Mouse (Mus musculus) brown adipose tissue, adult 24 weeks (tissue): ENCODE measurements around the gene Flcn. TPM values are rescaled to one million over a fixed set of nuclear protein-coding genes. Genes with fewer than 3 reads are reported as not detected.

Experiments used
- H3K27ac ChIP-seq: fragments of 200-500 bp; replicated peaks from 2 replicates; pipeline ENCODE4 v1.5.1; 2012; ENCODE audit warnings: low read depth, mild to moderate bottlenecking, low read length
- H3K4me1 ChIP-seq: fragments of 200-500 bp; 2 replicates; pipeline ENCODE4 v1.6.1; 2012; ENCODE audit warnings: low read length, mixed read lengths; ENCODE audit not compliant: control insufficient read depth, insufficient read depth, insufficient read length
- H3K4me3 ChIP-seq: fragments of 200-500 bp; 2 replicates; pipeline ENCODE4 v1.5.1; 2012; ENCODE audit warnings: low read depth, mild to moderate bottlenecking, low read length, moderate library complexity; ENCODE audit not compliant: insufficient read depth
- polyA plus RNA-seq: library from polyadenylated mRNA; stranded (reverse); fragments of >200 nt; gene quantifications from 2 replicates; pipeline ENCODE4 v1.2.4, GENCODE M21; 2012; ENCODE audit not compliant: missing spikeins, insufficient read depth, insufficient read length

Gene Flcn
- polyA plus RNA-seq, 1 experiment = 17.9 TPM

DNA sequence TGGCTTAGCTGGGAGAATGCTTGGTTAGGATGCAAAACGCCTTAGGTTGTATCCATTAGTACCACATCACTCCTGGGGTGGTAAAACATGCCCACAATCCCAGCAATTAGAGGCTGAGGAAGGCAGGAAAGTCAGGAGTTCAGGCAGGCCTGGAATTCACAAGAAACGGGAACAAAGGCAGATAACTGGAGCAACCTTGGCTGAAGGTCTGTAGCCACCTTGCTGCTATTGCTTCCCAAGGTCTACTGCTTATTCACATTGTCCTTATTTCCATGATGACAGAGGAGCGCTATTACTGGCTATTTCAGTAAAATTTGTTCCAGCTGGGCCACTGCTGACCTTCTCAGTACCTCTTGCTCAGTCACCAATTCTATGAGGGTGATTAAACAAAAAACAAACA, 3.5 kb upstream of the Flcn start:
- H3K4me1 ChIP-seq = peaks cover 5% of the 10 kb centered on the region
- H3K4me3 ChIP-seq = no peak overlapping the region
- peak overlapping the region; percentile 67 for H3K27ac ChIP-seq

DNA sequence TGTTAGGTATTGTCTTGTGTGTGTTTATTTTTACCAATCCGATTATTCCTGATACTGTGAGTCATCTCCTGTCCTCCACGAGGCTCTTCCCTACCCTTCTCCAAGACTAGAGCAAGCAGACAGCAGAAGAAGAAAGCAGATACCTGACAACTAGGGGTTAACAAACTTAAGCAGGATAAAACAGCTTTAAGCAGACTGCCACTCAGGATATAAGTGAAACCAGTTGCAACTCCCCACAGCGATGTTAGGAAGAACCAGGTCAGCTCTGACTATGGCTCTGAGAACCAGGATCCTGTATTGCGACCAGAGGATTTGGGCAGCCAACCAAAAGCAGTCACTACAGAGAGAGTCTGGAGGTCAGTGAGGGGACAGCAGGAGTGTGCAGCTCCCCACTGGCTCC, 1.4 kb upstream of the Flcn start:
- H3K4me3 ChIP-seq = no peak overlapping the region
- H3K27ac ChIP-seq = 0 out of 2 replicates have a peak overlapping the region, but pooled peaks have one; percentile 9
- peaks cover 5% of the 10 kb centered on the region for H3K4me1 ChIP-seq

DNA sequence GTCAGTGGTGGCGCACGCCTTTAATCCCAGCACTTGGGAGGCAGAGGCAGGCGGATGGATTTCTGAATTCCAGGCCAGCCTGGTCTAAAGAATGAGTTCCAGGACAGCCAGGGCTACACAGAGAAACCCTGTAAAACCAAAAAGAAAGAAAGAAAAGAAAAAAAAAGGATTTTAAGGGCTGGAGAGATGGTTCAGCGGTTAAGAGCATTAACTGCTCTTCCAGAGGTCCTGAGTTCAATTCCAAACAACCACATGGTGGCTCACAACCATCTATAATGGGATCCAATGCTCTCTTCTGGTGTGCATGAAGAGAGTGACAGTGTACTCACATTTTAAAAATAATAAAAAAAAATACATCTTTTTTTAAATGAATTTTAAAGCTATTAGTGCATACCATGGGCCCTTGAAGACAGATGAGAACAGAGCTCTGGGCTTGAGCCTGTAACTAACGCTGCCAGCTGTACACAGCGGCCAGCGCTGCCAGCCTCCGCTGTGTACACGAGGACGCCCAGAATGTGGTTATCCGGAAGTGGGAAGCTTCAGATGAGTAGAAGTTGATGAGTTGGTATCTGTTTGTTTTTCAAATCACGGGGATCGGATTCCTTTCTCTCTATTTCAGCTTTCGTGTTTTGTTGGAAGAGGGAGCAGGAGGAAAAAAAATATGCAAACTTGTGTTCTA, 803 bp upstream of the Flcn start:
- H3K4me3 ChIP-seq = peak overlapping the region; percentile 85
- H3K4me1 ChIP-seq = peaks cover 5% of the 10 kb centered on the region
- peak overlapping the region; percentile 51 for H3K27ac ChIP-seq

DNA sequence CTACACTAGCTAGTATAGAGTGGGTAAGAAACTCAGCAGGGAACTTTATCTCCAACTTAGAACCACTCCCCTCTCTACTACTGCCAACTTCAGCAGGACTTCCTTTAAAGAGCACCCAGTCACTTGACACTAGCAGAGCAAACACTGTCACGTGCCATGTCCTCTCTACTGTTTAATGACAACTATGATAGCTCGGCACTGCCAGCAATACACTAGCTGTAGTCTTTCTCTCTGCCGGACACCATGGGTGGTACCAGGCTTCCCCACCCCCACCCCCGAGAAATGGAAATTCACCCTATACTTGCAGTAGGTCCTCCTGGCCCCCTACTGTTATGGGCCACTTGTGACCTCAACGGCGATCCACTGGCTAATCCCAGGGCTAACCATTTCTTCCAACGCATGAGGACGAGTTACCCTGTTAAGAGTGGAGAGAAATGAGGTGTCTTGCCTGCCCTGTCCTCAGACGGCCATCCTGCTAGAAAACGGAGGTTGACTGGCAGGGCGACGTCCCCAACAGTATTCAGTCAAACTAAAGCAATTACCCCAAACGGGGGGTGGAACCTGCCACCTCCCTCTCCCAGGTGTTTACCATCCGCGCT, 646 bp downstream of the Flcn start:
- Histone ChIP-seq H3K4me1 (peaks cover 5% of the 10 kb centered on the region), H3K4me3 (peak overlapping the region; percentile 85), H3K27ac (peak overlapping the region; percentile 100)

DNA sequence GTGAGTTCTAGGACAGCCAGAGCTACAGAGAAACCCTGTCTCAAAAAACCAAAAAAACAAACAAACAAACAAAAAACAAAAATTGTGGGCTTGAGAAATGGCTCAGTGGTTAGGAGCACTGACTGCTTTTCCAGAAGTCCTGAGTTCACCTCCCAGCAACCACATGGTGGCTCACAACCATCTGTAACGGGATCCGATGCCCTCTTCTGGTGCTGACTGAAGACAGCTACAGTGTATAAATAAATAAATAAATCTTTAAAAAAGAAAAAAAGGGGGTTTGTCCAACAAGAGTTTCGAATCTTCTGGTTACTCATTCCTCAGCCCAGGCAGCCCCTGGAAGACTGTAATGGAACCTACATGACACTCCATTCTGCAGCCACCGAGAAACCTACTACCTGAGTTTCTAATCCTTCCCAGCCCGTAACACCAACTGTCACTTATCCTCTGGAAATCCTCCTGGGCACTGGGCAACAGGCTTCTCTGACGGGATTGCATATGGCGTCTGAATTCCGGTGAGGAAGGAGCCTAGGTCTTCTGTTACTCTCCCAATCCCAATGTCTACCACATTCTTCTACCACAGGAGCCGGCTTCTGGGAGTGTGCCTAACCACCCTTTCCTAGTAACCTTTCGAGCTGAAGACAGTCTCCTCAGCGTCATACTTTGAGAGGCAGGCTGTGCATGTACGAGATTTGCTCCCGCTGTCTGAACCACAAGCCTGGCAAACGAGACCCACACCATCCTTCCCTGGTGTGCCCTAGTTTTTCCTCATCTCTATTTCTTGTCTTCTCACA, 1.5 kb downstream of the Flcn start:
- Histone ChIP-seq H3K27ac (peak overlapping the region; percentile 100), H3K4me1 (peaks cover 5% of the 10 kb centered on the region), H3K4me3 (peak overlapping the region; percentile 85)

DNA sequence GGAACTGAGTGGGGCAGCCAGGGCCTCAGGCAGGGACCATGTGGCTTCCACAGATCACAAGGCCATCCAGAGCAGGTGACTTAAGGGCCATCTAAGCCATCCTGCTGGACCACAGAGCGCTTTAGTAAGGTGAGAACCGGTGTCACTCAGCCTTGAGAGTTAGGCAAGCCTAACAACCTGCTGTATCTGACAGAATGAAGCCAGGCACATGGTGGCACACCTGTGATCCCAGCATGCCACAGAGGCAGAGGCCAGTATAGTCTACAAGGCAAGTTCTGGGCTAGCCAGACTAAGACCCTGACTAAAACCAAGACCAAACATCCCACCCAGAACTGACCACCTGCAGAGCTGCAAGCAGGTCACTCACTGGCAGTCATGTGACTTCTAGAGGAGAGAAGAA, 4.2 kb downstream of the Flcn start:
- Histone ChIP-seq H3K4me3 (no peak overlapping the region), H3K27ac (no peak overlapping the region), H3K4me1 (peaks cover 5% of the 10 kb centered on the region)

DNA sequence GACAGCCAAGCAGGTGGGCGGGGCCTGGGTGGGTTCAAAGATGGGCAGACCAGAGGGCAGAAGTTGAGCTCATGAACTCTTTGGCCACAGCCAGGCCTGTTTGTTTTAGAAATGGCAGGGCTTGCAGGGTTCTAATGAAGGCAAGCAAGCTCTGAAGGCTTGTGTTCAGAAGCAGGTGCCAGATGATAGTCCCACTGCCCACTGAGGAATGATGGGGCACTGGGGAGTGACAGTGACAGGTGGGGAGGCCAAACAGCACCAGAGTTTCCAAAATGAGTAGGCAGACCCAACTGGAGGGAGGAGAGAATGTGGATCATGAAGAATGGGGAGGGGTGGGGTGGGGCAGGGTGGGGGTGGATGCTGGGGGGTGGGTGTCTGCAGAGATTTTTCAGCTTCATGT, 4.6 kb downstream of the Flcn start:
- Histone ChIP-seq H3K4me3 (no peak overlapping the region), H3K4me1 (peaks cover 5% of the 10 kb centered on the region), H3K27ac (no peak overlapping the region)

DNA sequence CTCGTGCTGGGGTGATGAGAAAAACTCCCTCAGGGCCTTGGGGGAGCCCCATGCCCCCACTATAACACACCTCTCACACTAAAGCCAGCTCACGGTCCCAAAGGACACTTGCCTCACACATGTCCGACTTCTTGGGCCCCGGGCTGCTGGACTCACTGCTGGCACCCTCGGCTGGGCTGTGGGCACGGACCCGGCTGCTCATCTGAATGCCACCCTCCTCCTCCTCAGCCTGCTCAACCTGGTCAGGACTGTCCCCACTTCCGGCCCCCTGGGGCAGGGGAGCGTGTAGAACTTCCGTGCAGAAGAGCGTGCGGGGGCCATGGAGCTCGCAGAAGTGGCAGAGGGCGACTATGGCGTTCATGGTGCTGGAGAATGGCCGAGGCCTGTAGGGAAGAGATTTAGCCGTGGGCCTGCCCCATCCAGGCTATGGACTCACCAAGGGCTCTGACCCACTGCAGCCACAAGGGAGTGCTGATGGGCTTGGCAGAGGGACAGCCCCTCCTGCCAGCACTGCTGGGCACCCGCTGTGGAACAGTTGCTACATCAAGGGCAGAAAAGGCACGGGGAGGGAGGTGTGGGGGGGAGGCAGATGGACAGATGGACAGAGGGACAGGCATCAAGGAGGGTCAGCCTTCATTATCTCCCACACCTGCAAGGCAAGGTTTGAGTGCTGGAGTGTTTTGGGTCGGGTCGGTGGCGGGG, 5.3 kb downstream of the Flcn start:
- Histone ChIP-seq H3K4me1 (peaks cover 5% of the 10 kb centered on the region), H3K4me3 (no peak overlapping the region), H3K27ac (peak overlapping the region; percentile 35)

DNA sequence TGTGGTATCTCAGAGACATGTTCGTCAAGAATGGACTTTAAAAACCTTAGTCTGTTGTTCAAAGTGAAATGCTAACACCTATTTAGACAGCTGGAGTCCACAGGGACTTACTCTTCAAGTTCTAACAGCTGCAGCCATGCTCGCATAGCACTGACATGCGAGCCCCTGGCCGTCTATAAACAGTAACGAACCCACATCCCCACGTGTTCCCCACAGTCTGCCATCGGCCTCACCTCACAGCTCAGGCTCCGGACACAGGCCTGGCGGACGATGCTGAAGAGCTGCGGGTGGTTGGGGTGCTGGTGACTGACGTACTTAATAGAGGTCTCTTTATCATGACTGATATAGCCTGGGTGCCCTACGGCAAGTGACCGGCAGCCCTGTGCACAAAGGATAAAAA, 6.3 kb downstream of the Flcn start:
- H3K4me1 ChIP-seq = peaks cover 2% of the 10 kb centered on the region
- no peak overlapping the region for H3K4me3 ChIP-seq
- H3K27ac ChIP-seq = no peak overlapping the region

DNA sequence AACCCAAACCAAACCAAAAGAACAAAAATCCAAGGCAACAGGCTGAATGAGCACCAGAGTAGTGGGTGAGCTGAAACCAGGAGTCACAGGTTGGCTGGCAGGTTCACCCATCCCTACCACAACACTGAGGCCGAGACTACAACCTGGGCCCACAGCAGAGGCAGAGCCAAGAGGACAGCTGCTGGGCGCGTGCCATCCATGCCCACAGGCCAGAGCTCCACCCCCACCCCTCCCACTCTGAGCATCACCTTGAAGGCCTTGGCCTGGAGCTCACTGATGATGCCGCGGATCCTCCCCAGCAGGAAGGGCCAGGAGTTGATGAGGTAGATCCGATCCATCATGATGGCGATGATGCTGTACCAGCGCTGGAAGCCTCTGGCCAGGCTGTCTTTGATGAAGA, 7.9 kb downstream of the Flcn start:
- no peaks in the 10 kb centered on the region; the same call in 1 of the 2 replicates for H3K4me1 ChIP-seq
- H3K27ac ChIP-seq = no peak overlapping the region
- no peak overlapping the region for H3K4me3 ChIP-seq

DNA sequence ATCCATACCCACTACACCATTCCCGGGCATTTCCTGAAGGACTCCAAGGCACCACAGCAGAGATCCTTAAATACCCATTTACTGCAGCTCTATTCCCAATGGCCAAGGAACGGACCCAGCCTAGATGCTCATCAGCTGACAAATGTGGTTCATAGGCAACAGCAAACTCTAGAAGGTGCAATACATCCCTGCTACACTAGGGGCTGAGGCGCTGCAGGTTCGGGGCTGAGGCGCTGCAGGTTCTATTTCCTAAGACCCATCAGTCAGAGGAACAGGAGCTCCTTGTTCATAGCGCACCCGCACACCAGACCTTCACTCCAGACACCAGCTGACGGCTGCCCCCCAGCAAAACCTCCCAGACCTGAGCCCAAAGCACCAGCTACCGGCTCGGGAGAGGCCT, 9.4 kb downstream of the Flcn start:
- Histone ChIP-seq H3K27ac (no peak overlapping the region), H3K4me1 (no peaks in the 10 kb centered on the region; the same call in 1 of the 2 replicates)

DNA sequence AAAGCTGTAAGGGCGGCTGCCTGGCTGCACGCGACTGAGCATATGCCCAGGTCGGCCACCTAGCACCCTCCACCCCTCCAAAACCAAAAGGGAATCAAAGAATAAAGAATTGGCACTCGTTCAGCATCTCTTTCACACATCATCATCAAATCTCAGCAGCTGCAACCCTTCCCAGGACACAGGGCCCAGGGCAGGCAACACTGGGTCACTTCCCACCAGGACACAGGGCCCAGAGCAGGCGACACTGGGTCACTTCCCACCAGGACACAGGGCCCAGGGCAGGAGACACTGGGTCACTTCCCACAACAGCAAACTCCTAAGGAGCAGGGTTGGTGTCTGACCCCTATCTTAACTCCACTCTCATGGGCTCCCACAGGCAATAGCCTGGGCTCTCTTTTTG, 16.4 kb downstream of the Flcn start:
- no peaks in the 10 kb centered on the region for H3K4me1 ChIP-seq

More for the DNA sequence above, 9.4 kb downstream of the Flcn start:
- no peak overlapping the region for H3K4me3 ChIP-seq

DNA sequence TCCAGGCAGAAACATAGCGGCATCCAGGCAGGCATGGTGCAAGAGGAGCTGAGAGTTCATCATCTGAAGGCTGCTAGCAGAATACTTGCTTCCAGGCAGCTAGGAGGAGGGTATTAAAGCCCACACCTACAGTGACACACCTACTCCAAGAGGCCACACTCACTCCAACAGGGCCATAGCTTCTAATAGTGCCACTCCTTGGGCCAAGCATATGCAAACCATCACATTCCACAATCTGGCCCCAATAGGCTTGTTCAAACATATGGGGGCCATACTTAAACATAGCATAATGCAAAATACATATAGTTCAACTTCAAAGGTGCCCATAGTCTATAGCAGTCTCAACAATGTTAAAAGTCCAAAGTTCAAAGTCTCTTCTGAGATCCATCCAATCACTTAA, 20.5 kb downstream of the Flcn start:
- Histone ChIP-seq H3K27ac (no peak overlapping the region), H3K4me1 (no peaks in the 10 kb centered on the region; the same call in 1 of the 2 replicates), H3K4me3 (no peak overlapping the region)

More for the DNA sequence above, 16.4 kb downstream of the Flcn start:
- Histone ChIP-seq H3K27ac (no peak overlapping the region), H3K4me3 (no peak overlapping the region)

DNA sequence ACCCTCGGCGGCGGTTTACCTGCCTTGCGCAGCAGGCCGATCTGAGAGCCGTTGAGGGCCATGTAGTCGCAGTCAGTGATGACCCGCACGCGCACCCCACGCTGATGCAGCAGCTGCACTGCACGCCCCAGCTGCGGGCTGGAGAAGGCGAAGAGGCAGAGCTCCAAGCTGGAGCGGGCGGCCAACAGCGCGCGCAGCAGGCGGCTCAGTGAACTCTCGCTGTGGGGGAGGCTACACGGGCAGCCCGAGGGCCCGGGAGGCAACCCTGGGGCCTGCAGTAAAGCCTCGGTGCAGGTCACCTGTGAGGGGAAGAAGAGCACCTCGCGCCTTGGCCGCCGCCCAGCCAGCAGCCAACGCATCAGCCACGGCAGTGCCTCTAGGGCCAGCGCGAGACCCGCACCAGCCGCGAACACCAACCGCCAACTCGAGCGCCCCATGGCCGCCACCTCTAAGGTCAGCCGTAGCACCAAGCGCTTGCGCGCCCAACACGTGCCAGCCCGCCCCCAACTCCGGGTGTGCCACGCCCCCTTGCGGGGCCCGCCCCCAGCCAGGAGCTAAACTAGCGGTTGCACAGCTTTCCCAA, 22.5 kb downstream of the Flcn start, which contains the start of gene Pld6:
TSS of gene Pld6 (minus strand) at position 447 of the 583 bp plus-strand sequence.
- no peaks in the 10 kb centered on the region; the same call in 1 of the 2 replicates for H3K4me1 ChIP-seq
- H3K4me3 ChIP-seq = peak within 1 kb of the TSS; percentile 59
- no peak within 1 kb of the TSS for H3K27ac ChIP-seq
